Mouse (Mus musculus) bone marrow, adult 2 months (tissue): ENCODE results near the gene Gm47996. TPM values are rescaled to one million over a fixed set of nuclear protein-coding genes. Genes with fewer than 3 reads are reported as not detected.

Source experiments
- H3K27ac ChIP-seq: fragments of 200-500 bp; 2 replicates; pipeline ENCODE4 v1.5.1; 2012; ENCODE audit warnings: low read depth, mild to moderate bottlenecking, control low read depth, inconsistent platforms, low read length; ENCODE audit not compliant: control insufficient read depth, poor library complexity, insufficient read depth
- H3K4me1 ChIP-seq: fragments of 200-500 bp; 2 replicates; pipeline ENCODE4 v1.6.1; 2011; ENCODE audit warnings: low read length; ENCODE audit not compliant: control insufficient read depth, insufficient read depth
- H3K4me3 ChIP-seq: fragments of 200-500 bp; replicated peaks from 2 replicates; pipeline ENCODE3; 2011; ENCODE audit warnings: mild to moderate bottlenecking, low read depth, low read length, control low read depth; ENCODE audit not compliant: control insufficient read depth
- CTCF ChIP-seq: fragments of 200-500 bp; IDR thresholded peaks from 2 replicates; pipeline ENCODE4 v1.5.1; 2011; ENCODE audit warnings: low read length, control low read depth; ENCODE audit not compliant: control insufficient read depth, insufficient read depth
- POLR2A ChIP-seq: fragments of 200-500 bp; IDR thresholded peaks from 2 replicates; pipeline ENCODE4 v1.6.1; 2011; ENCODE audit warnings: low read depth, mild to moderate bottlenecking, control low read depth, low read length, borderline replicate concordance; ENCODE audit not compliant: control insufficient read depth
- WGBS: fragments of 180-500 bp; shearing (Covaris S2); methylation state at CpG from one replicate; pipeline ENCODE4 v1.1.7; 2018; 5-methylcytosine and 5-hydroxymethylcytosine counted together
- polyA plus RNA-seq: library from polyadenylated mRNA; stranded (reverse); fragments of >200 nt; gene quantifications from 2 replicates; pipeline ENCODE4 v1.2.4, GENCODE M21; 2011; ENCODE audit warnings: low replicate concordance; ENCODE audit not compliant: missing spikeins, insufficient read depth, insufficient read length

The Gm47996 gene
- polyA plus RNA-seq, 1 experiment = not detected

- no peak overlapping the region for H3K27ac ChIP-seq
- H3K4me3 ChIP-seq = no peak overlapping the region
- TF ChIP-seq POLR2A (no peak), CTCF (no peak)
- H3K4me1 ChIP-seq = no peaks in the 10 kb centered on the region
- WGBS = 65% methylated on average over 3 of the region's 3 CpGs
These were observed 27.8 kb downstream of the Gm47996 start for GRCm38 (mm10) chr1:151237780-151238179.

DNA sequence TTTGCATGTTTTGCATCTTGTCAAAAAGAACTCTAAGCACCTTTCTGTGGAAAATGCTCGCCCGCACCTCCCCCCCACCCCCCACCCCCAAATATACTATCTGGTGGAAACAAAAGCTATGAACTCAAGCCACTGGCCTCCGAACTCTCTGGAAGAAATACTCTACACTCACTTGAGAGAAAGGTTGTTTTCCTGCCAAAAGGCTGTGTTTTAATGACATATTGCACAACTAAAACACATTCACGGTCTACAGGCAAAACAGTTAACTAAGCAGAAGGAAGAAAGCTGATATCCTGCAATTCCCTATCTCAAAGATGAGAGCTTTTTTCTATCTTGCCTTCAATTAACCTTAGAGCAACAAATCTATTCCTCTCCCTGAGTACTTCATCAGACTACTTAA, 33.4 kb downstream of the Gm47996 start:
- TF ChIP-seq CTCF = no peak
- TF ChIP-seq POLR2A = no peak

GRCm38 (mm10) chr1:151244013-151244412, 34.1 kb downstream of the Gm47996 start:
- TF ChIP-seq POLR2A (no peak), CTCF (no peak)
- WGBS = 47% methylated on average over 5 of the region's 5 CpGs
- H3K4me1 ChIP-seq = no peaks in the 10 kb centered on the region; the same call in 1 of the 2 replicates
- no peak overlapping the region for H3K27ac ChIP-seq
- no peak overlapping the region for H3K4me3 ChIP-seq

More for the DNA sequence above, 33.4 kb downstream of the Gm47996 start:
- Histone ChIP-seq H3K4me1 (no peaks in the 10 kb centered on the region), H3K4me3 (no peak overlapping the region), H3K27ac (no peak overlapping the region)
- 61% methylated on average over 4 of the region's 4 CpGs for WGBS

DNA sequence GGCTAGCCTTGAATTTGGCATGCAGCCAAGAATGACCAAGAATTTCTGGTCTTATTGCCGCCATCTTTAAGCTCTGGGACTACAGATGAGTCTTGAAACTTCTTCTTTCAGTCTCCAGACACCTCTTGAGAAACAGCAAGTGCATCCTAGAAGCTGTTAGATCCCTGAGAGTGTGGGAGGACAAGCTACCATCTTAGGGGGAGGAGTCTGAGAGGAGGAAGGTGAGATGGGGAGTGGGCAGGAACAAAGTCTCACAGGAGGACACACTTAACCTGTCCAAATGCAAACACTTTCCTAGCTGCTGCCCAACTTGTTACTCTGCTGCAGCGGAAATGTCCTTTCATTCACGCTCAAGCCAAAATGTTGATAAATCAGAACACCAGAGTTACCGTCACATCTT, 34.8 kb downstream of the Gm47996 start:
- no peak overlapping the region; the same call in 1 of the 2 replicates for H3K27ac ChIP-seq
- WGBS = 45% methylated on average over 4 of the region's 4 CpGs
- H3K4me1 ChIP-seq = no peaks in the 10 kb centered on the region; the same call in 1 of the 2 replicates
- H3K4me3 ChIP-seq = no peak overlapping the region
- TF ChIP-seq CTCF (no peak), POLR2A (no peak)

DNA sequence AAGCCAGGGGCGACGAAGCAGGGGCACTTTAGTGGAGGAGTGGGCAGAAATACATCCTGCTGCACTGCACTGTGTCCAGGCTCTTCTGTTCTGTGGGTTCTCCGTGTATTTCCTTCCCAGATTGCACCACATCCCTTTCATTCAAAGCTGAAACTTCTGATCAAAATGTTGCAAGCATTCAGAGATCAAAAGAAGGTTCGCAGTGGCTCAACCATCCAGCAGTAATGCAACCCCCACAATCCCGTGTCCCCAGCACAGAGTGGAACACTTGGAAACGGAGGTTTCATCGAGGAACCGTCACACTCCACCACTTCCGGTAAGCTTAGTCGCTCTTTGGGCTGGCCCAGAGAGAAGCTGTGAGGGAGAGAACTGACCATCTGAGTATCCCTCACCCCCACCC, 35.2 kb downstream of the Gm47996 start:
- Histone ChIP-seq H3K4me3 (peak overlapping the region; percentile 36), H3K4me1 (no peaks in the 10 kb centered on the region; the same call in 1 of the 2 replicates), H3K27ac (no peak overlapping the region; the same call in 1 of the 2 replicates)
- WGBS = 33% methylated on average over 10 of the region's 10 CpGs
- TF ChIP-seq POLR2A = no peak
- TF ChIP-seq CTCF = no peak

DNA sequence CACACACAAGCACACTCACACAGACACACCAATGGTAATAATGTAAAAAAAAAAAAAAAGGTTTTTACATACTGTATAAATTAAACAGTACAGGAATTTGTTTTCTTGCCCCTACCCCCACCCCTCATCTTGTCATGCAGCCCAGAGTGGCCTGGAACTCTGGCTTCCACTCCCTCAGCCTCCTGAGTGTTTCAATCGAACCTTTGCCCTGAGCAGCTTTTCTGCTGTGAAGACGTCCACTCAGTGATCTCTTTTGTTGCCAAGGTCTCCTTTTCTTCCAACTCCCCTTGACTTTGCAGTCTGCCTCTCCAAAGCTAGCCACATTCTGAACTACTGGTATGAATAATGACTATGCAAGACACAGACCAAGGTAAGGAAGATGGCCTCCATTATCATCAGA, 35.9 kb downstream of the Gm47996 start:
- H3K4me3 ChIP-seq = no peak overlapping the region
- H3K4me1 ChIP-seq = no peaks in the 10 kb centered on the region; the same call in 1 of the 2 replicates
- no peak for TF ChIP-seq CTCF
- no peak for TF ChIP-seq POLR2A
- WGBS = 57% methylated on average over 2 of the region's 2 CpGs
- H3K27ac ChIP-seq = no peak overlapping the region

- H3K4me1 ChIP-seq = no peaks in the 10 kb centered on the region; the same call in 1 of the 2 replicates
- H3K4me3 ChIP-seq = no peak overlapping the region
- TF ChIP-seq CTCF (no peak), POLR2A (no peak)
- no peak overlapping the region for H3K27ac ChIP-seq
- 46% methylated on average over 3 of the region's 3 CpGs for WGBS
These were observed 40.2 kb downstream of the Gm47996 start for GRCm38 (mm10) chr1:151250109-151250508.

- H3K4me3 ChIP-seq = peak overlapping the region; percentile 22
- peak overlapping the region; percentile 64 for H3K27ac ChIP-seq
- no peaks in the 10 kb centered on the region; the same call in 1 of the 2 replicates for H3K4me1 ChIP-seq
- WGBS = 25% methylated on average over 18 of the region's 18 CpGs
- TF ChIP-seq POLR2A (no peak), CTCF (no peak)
These were observed 40.7 kb downstream of the Gm47996 start for GRCm38 (mm10) chr1:151250529-151251193.
